Mouse (Mus musculus) bone marrow, adult 2 months (tissue): ENCODE measurements around the gene 1600015I10Rik. TPM values are rescaled to one million over a fixed set of nuclear protein-coding genes. Genes with fewer than 3 reads are reported as not detected.
"Not testable (repeated sequence)": the region's sequence is repeated elsewhere in the genome, so short reads cannot be mapped to it uniquely, and the experiment has no call there.

Experiments used
- H3K27ac ChIP-seq: fragments of 200-500 bp; 2 replicates; pipeline ENCODE4 v1.5.1; 2012; ENCODE audit warnings: low read depth, mild to moderate bottlenecking, control low read depth, inconsistent platforms, low read length; ENCODE audit not compliant: control insufficient read depth, poor library complexity, insufficient read depth
- H3K4me1 ChIP-seq: fragments of 200-500 bp; 2 replicates; pipeline ENCODE4 v1.6.1; 2011; ENCODE audit warnings: low read length; ENCODE audit not compliant: control insufficient read depth, insufficient read depth
- H3K4me3 ChIP-seq: fragments of 200-500 bp; replicated peaks from 2 replicates; pipeline ENCODE3; 2011; ENCODE audit warnings: mild to moderate bottlenecking, low read depth, low read length, control low read depth; ENCODE audit not compliant: control insufficient read depth
- CTCF ChIP-seq: fragments of 200-500 bp; IDR thresholded peaks from 2 replicates; pipeline ENCODE4 v1.5.1; 2011; ENCODE audit warnings: low read length, control low read depth; ENCODE audit not compliant: control insufficient read depth, insufficient read depth
- POLR2A ChIP-seq: fragments of 200-500 bp; IDR thresholded peaks from 2 replicates; pipeline ENCODE4 v1.6.1; 2011; ENCODE audit warnings: low read depth, mild to moderate bottlenecking, control low read depth, low read length, borderline replicate concordance; ENCODE audit not compliant: control insufficient read depth
- WGBS: fragments of 180-500 bp; shearing (Covaris S2); methylation state at CpG from one replicate; pipeline ENCODE4 v1.1.7; 2018; 5-methylcytosine and 5-hydroxymethylcytosine counted together
- polyA plus RNA-seq: library from polyadenylated mRNA; stranded (reverse); fragments of >200 nt; gene quantifications from 2 replicates; pipeline ENCODE4 v1.2.4, GENCODE M21; 2011; ENCODE audit warnings: low replicate concordance; ENCODE audit not compliant: missing spikeins, insufficient read depth, insufficient read length

The 1600015I10Rik gene
- polyA plus RNA-seq, result not detected in 2 replicates

GRCm38 (mm10) chr6:48929595-48929994, at the start of gene 1600015I10Rik:
TSS of gene 1600015I10Rik (plus strand) at chr6:48929895.
- Histone ChIP-seq H3K4me3 (no peak within 1 kb of the TSS), H3K27ac (no peak within 1 kb of the TSS), H3K4me1 (no peaks in the 10 kb centered on the region)
- WGBS, result 80% methylated on average over 5 of the region's 5 CpGs
- TF ChIP-seq POLR2A (no peak), CTCF (no peak)

GRCm38 (mm10) chr6:48894203-48894602, 35.5 kb upstream of the 1600015I10Rik start:
- 2% methylated on average over 4 of the region's 4 CpGs for WGBS
- Histone ChIP-seq H3K27ac (no peak overlapping the region), H3K4me1 (no peaks in the 10 kb centered on the region), H3K4me3 (no peak overlapping the region)
- TF ChIP-seq CTCF (no peak), POLR2A (no peak)

GRCm38 (mm10) chr6:48894938-48895818, 34.5 kb upstream of the 1600015I10Rik start:
- no peak overlapping the region for H3K4me3 ChIP-seq
- WGBS, result 65% methylated on average over 8 of the region's 8 CpGs
- TF ChIP-seq POLR2A, result no peak
- no peak for TF ChIP-seq CTCF
- no peaks in the 10 kb centered on the region for H3K4me1 ChIP-seq
- no peak overlapping the region for H3K27ac ChIP-seq

- no peak overlapping the region for H3K4me3 ChIP-seq
- no peaks in the 10 kb centered on the region for H3K4me1 ChIP-seq
- H3K27ac ChIP-seq, result no peak overlapping the region
- 84% methylated on average over 5 of the region's 5 CpGs for WGBS
- TF ChIP-seq POLR2A (no peak), CTCF (no peak)
Observed at GRCm38 (mm10) chr6:48895941-48896340, 33.8 kb upstream of the 1600015I10Rik start.

GRCm38 (mm10) chr6:48896956-48897355, 32.7 kb upstream of the 1600015I10Rik start:
- no peak for TF ChIP-seq CTCF
- TF ChIP-seq POLR2A, result no peak
- Histone ChIP-seq H3K27ac (no peak overlapping the region), H3K4me1 (no peaks in the 10 kb centered on the region), H3K4me3 (no peak overlapping the region)
- WGBS, result 66% methylated on average over 5 of the region's 5 CpGs

GRCm38 (mm10) chr6:48901316-48901715, 28.4 kb upstream of the 1600015I10Rik start:
- not testable (repeated sequence) for H3K4me3 ChIP-seq, H3K4me1 ChIP-seq, H3K27ac ChIP-seq
- WGBS, result 74% methylated on average over 11 of the region's 11 CpGs

- Histone ChIP-seq H3K4me1 (no peaks in the 10 kb centered on the region), H3K27ac (no peak overlapping the region), H3K4me3 (no peak overlapping the region)
- WGBS, result 81% methylated on average over 17 of the region's 17 CpGs
- TF ChIP-seq POLR2A (no peak), CTCF (no peak)
Observed at GRCm38 (mm10) chr6:48902511-48903406, 26.9 kb upstream of the 1600015I10Rik start.

GRCm38 (mm10) chr6:48903437-48903836, 26.3 kb upstream of the 1600015I10Rik start:
- H3K4me3 ChIP-seq, result no peak overlapping the region
- H3K4me1 ChIP-seq, result no peaks in the 10 kb centered on the region
- H3K27ac ChIP-seq, result no peak overlapping the region
- WGBS, result 62% methylated on average over 4 of the region's 4 CpGs
- TF ChIP-seq POLR2A (no peak), CTCF (no peak)
